Mouse (Mus musculus) stomach, embryonic 14.5 days (tissue): ENCODE results near the gene Drc7. TPM values are rescaled to one million over a fixed set of nuclear protein-coding genes. Genes with fewer than 3 reads are reported as not detected.
"Not testable (repeated sequence)": the region's sequence is repeated elsewhere in the genome, so short reads cannot be mapped to it uniquely, and the experiment has no call there.

Experiments
- ATAC-seq: fragments of 200-750 bp; cut with Nextera tagmentation; 2 replicates; pipeline ENCODE4 v1.8.0; 2017; ENCODE audit warnings: low read depth, moderate TSS enrichment; ENCODE audit not compliant: insufficient number of reproducible peaks, insufficient read depth, low FRiP score
- H3K27ac ChIP-seq: fragments of 300-500 bp; sonication (generic); 2 replicates; pipeline ENCODE4 v1.5.1; 2014; ENCODE audit warnings: mild to moderate bottlenecking, low read length, moderate library complexity, mixed read lengths
- H3K27me3 ChIP-seq: fragments of 300-500 bp; sonication (generic); 2 replicates; pipeline ENCODE4 v1.6.1; 2014; ENCODE audit warnings: low read length, control low read depth, mixed read lengths; ENCODE audit not compliant: control insufficient read depth, insufficient read depth
- H3K36me3 ChIP-seq: fragments of 300-500 bp; sonication (generic); 2 replicates; pipeline ENCODE4 v1.6.1; 2014; ENCODE audit warnings: mild to moderate bottlenecking, control low read depth, low read length, moderate library complexity, mixed read lengths; ENCODE audit not compliant: control insufficient read depth, insufficient read depth
- H3K4me1 ChIP-seq: fragments of 300-500 bp; sonication (generic); 2 replicates; pipeline ENCODE4 v1.6.1; 2014; ENCODE audit warnings: low read length, control low read depth, mixed read lengths; ENCODE audit not compliant: control insufficient read depth, insufficient read depth
- H3K4me2 ChIP-seq: fragments of 300-500 bp; sonication (generic); replicated peaks from 2 replicates; pipeline ENCODE4 v1.6.1; 2014; ENCODE audit warnings: low read depth, low read length, control low read depth
- H3K4me3 ChIP-seq: fragments of 300-500 bp; sonication (generic); 2 replicates; pipeline ENCODE4 v1.5.1; 2014; ENCODE audit warnings: low read depth, low read length, control low read depth
- H3K9ac ChIP-seq: fragments of 300-500 bp; sonication (generic); replicated peaks from 2 replicates; pipeline ENCODE4 v1.6.1; 2014; ENCODE audit warnings: low read depth, mild to moderate bottlenecking, control low read depth, low read length, moderate library complexity, mixed read lengths
- H3K9me3 ChIP-seq: fragments of 300-500 bp; sonication (generic); 2 replicates; pipeline ENCODE4 v1.6.1; 2016; ENCODE audit warnings: low read depth, low read length, control low read depth; ENCODE audit not compliant: control insufficient read depth
- WGBS: fragments of 180-500 bp; shearing (Covaris S2); extraction: QIAGEN DNeasy Blood & Tissue Kit; methylation state at CpG from one replicate; pipeline ENCODE4 v1.1.7; 2014; 5-methylcytosine and 5-hydroxymethylcytosine counted together
- polyA plus RNA-seq: library from polyadenylated mRNA; unstranded; fragments of >200 nt; fragmentation: Nextera tagmentation; extraction: Ambion mirVana; gene quantifications from 2 replicates; pipeline ENCODE4 v1.2.1, GENCODE M21; 2014

Drc7 gene
- polyA plus RNA-seq, 1 experiment from 2014 or later: not detected

DNA sequence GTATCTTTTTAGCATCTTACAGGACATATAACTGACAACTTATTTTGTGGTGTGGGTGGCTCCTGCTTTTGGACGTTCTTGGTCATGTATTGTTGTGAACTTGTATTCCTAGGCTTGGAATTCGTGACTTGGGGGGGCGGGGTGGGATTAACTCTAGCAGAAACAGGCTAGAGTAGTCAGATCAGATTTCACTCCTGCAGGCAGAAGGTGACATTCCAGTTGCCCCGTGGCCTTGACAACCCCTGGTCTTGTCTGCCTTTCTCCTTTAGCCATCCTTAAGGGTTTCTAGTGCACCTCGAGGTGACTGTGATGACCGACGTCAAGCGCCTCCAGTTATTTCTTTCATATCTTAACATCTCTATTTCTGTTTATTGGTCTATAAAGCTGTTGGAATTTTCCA, 31.7 kb upstream of the Drc7 start:
- H3K27ac ChIP-seq: no peak overlapping the region
- no peak for ATAC-seq
- H3K9ac ChIP-seq: no peak overlapping the region
- H3K36me3 ChIP-seq: no peaks in the 10 kb centered on the region
- H3K27me3 ChIP-seq: no peaks in the 10 kb centered on the region
- no peak overlapping the region for H3K4me3 ChIP-seq
- no peaks in the 10 kb centered on the region for H3K9me3 ChIP-seq
- no peaks in the 10 kb centered on the region for H3K4me1 ChIP-seq
- 21% methylated on average over 8 of the region's 8 CpGs for WGBS
- no peak overlapping the region for H3K4me2 ChIP-seq

DNA sequence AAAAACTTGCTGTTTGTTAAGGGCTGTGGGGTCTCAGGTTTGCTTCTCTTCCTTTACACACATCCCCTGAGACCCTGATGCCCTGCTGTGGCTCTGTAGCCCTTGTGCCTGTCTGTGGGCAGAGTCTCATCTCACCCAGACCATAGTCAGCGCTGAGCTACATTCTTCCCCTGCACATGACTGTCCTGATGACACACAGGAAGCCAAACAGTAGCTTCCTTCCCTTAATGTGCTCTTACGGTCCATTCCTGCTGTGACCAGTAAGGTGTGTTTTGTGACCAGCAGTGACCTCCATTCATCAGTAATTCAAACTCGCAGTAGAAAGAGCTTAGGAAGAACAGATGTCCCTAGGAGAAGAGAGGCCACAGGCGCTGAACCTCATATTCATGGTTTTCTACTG, 30.5 kb upstream of the Drc7 start:
- Histone ChIP-seq H3K4me3 (no peak overlapping the region), H3K4me1 (no peaks in the 10 kb centered on the region), H3K4me2 (no peak overlapping the region), H3K27ac (no peak overlapping the region), H3K9ac (no peak overlapping the region), H3K36me3 (no peaks in the 10 kb centered on the region), H3K27me3 (no peaks in the 10 kb centered on the region), H3K9me3 (no peaks in the 10 kb centered on the region)
- no peak for ATAC-seq
- 67% methylated on average over 4 of the region's 4 CpGs for WGBS

DNA sequence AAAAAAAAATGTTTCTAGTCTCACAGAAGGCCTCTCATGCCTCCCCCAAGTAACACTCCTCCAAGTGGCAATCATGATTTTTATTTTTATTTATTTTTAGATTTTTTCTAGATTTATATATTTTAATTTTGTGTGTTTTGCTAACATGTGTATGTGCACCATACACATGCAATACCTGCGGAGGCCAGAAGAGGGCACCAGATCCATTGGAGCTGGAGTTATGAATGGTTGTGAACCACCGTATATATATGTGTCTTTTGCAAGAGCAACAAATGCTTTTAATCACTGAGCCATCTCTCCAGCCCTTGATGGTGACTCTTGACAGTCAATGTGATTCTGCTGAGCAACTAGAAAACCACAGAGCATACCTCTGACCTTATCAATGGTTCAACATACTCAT, 29.5 kb upstream of the Drc7 start:
- Histone ChIP-seq H3K4me2 (no peak overlapping the region), H3K4me1 (no peaks in the 10 kb centered on the region), H3K27me3 (no peaks in the 10 kb centered on the region), H3K36me3 (no peaks in the 10 kb centered on the region), H3K9ac (no peak overlapping the region), H3K27ac (no peak overlapping the region), H3K4me3 (no peak overlapping the region), H3K9me3 (no peaks in the 10 kb centered on the region)
- no peak for ATAC-seq
- 67% methylated on average over 2 of the region's 2 CpGs for WGBS

DNA sequence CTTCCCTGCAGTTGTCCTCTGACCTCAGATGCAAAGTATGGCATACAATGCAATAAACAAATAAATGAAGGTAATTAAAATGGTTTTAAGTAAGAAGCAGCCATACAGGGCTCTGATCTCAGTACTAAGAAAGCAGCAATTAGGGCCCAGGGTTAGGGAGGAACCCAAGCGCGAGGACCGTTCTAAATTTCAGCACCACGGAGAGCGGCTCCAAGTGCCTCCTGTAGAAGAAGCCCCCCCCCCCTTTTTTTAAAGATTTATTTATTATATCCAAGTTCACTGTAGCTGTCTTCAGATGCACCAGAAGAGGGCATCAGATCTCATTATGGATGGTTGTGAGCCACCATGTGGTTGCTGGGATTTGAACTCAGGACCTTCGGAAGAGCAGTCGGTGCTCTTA, 26.5 kb upstream of the Drc7 start:
- not testable (repeated sequence) for H3K27ac ChIP-seq, H3K9ac ChIP-seq, ATAC-seq, H3K4me2 ChIP-seq, H3K27me3 ChIP-seq, H3K4me1 ChIP-seq, H3K36me3 ChIP-seq, H3K4me3 ChIP-seq, H3K9me3 ChIP-seq
- WGBS: 47% methylated on average over 7 of the region's 7 CpGs

GRCm38 (mm10) chr8:95037106-95037925, 17.6 kb upstream of the Drc7 start:
- no peaks in the 10 kb centered on the region for H3K27me3 ChIP-seq
- H3K27ac ChIP-seq: no peak overlapping the region
- no peak overlapping the region for H3K4me3 ChIP-seq
- H3K36me3 ChIP-seq: no peaks in the 10 kb centered on the region
- no peak overlapping the region for H3K9ac ChIP-seq
- peak; percentile 53; the same call in 1 of the 2 replicates for ATAC-seq
- 63% methylated on average over 7 of the region's 7 CpGs for WGBS
- no peaks in the 10 kb centered on the region for H3K9me3 ChIP-seq
- H3K4me2 ChIP-seq: no peak overlapping the region
- H3K4me1 ChIP-seq: no peaks in the 10 kb centered on the region

DNA sequence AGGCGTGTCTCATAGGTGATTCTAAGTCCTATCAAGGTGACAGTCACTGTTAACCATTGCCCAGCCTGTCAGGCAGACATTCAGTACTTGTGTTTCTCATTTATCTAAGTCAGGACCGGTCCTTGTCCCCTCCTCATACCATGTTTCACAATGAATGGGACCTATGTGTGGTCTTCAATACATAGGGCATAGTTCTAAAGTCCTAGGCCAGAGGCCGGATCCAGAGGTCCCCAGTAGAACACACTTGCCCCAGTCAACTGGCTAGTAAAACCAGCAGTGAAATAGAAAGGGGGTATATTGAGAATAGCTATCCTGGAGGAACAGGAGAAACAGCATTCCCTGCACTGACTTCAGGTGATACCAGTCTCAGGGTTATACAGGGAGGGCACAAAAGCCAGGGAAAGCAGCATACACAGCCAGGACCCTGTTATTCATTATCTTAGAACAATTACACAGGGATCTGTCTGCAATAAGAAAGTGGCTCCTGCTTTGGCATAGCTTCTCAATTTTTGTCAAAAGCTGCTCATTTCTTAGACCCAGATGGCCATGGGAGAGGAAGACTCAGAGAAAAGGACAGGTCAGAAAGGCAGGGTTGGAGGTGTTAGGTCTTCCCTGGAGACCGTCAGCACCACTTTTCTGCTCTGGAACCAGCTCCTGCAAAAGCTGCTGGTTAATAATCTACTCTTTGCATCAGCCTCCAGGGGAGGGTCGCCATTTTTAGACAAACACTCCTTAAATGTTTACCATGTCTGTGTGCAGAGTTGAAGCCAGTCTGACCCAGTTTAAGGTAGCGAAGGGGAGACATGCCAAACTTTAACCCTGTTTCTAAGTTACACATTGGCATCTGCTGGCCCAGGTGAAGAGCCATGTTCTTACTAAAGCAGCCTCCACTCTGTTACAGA, 12.8 kb upstream of the Drc7 start:
- peak; percentile 61 for ATAC-seq
- Histone ChIP-seq H3K36me3 (no peaks in the 10 kb centered on the region), H3K4me1 (no peaks in the 10 kb centered on the region), H3K9ac (no peak overlapping the region), H3K27ac (peak overlapping the region; percentile 68), H3K4me2 (0 out of 2 replicates have a peak overlapping the region, but pooled peaks have one; percentile 4), H3K27me3 (no peaks in the 10 kb centered on the region), H3K9me3 (no peaks in the 10 kb centered on the region), H3K4me3 (no peak overlapping the region)
- WGBS: 43% methylated on average over 6 of the region's 6 CpGs

GRCm38 (mm10) chr8:95044811-95045210, 10.1 kb upstream of the Drc7 start:
- Histone ChIP-seq H3K4me3 (no peak overlapping the region), H3K4me2 (no peak overlapping the region), H3K9ac (no peak overlapping the region), H3K27ac (no peak overlapping the region), H3K36me3 (no peaks in the 10 kb centered on the region), H3K9me3 (no peaks in the 10 kb centered on the region), H3K27me3 (no peaks in the 10 kb centered on the region), H3K4me1 (no peaks in the 10 kb centered on the region)
- no peak for ATAC-seq
- 56% methylated on average over 4 of the region's 4 CpGs for WGBS

- Histone ChIP-seq H3K4me3 (no peak overlapping the region), H3K9ac (no peak overlapping the region), H3K27ac (no peak overlapping the region), H3K9me3 (no peaks in the 10 kb centered on the region), H3K4me2 (no peak overlapping the region), H3K27me3 (no peaks in the 10 kb centered on the region), H3K36me3 (no peaks in the 10 kb centered on the region), H3K4me1 (no peaks in the 10 kb centered on the region)
- 59% methylated on average over 3 of the region's 3 CpGs for WGBS
- no peak for ATAC-seq
Measured at GRCm38 (mm10) chr8:95046982-95047381, 7.9 kb upstream of the Drc7 start.
